Mouse (Mus musculus): Measurements from ENCODE around the gene H2-Ke6.
A peak's percentile ranks its signal among the peaks of the same experiment; 100 is the strongest.

DNA sequence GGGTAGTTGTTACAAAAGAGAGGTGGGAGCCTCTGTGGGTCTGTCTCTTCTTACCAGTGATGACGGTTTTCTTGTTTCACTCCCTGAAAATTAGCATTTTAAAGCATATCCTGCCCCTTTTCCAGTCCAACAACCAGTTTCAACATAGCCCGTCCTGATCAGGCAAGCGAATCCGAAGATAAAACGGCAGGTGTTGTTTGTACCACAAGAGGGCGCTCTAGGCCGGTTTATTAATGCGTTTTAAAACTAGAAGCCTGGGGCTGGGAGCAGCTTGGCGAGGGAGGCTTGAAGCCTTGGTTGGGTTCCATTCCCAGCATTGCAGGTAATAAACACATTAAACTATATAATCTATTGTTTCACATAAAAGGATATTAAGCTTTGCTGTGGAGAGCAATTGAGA, 49.7 kb upstream of the H2-Ke6 start:
- peak; percentile 52 for TF ChIP-seq CTCF (IDR thresholded peaks at IDR 0.05; ENCODE audit: insufficient read depth, low read length)
- TF ChIP-seq POLR2A (IDR thresholded peaks at IDR 0.05; ENCODE audit: borderline replicate concordance, extremely low read depth, low read depth, low read length): no peak
